Mouse (Mus musculus): ENCODE measurements around the gene Dffb.

- TF ChIP-seq CTCF (IDR thresholded peaks at IDR 0.05; ENCODE audit: insufficient read depth, low read length) (no peak), POLR2A (IDR thresholded peaks at IDR 0.05; ENCODE audit: borderline replicate concordance, extremely low read depth, low read depth, low read length) (no peak)
Measured at GRCm38 (mm10) chr4:153979243-153979642, 4.3 kb upstream of the Dffb start.
